Mouse (Mus musculus) CH12.LX (cell line): ENCODE results near the gene Lhpp. TPM values are rescaled to one million over a fixed set of nuclear protein-coding genes. Genes with fewer than 3 reads are reported as not detected.

Experiments
- DNase-seq: peaks from one replicate; pipeline ENCODE4 v3.0.0-alpha.2; 2013; ENCODE audit errors: extremely low read depth
- H3K27ac ChIP-seq: 2 replicates; pipeline ENCODE4 v1.5.1; 2012; ENCODE audit warnings: low read depth, mild to moderate bottlenecking, control low read depth, moderate library complexity; ENCODE audit not compliant: insufficient read depth
- H3K27me3 ChIP-seq: replicated peaks from 2 replicates; pipeline ENCODE3; 2012; ENCODE audit warnings: inconsistent platforms
- H3K36me3 ChIP-seq, 2 experiments: replicated peaks in 1 of 2; 2 replicates each; pipeline versions ENCODE3 to v1.6.1; 2012; ENCODE audit warnings: inconsistent platforms in 1 of 2, low read length in 1 of 2, mild to moderate bottlenecking in 1 of 2, mixed read lengths in 1 of 2, moderate library complexity in 1 of 2; ENCODE audit not compliant: control insufficient read depth in 1 of 2, insufficient read depth in 1 of 2
- H3K4me1 ChIP-seq, 2 experiments: 2 replicates each; pipeline ENCODE4 v1.6.1; 2012; ENCODE audit warnings: inconsistent platforms in 1 of 2, moderate library complexity in 1 of 2; ENCODE audit not compliant: insufficient read depth in 2 of 2, control insufficient read depth in 1 of 2
- H3K4me2 ChIP-seq: 2 replicates; pipeline ENCODE4 v1.6.1; 2012; ENCODE audit warnings: low read depth, mild to moderate bottlenecking, control low read depth; ENCODE audit not compliant: poor library complexity, insufficient read depth, severe bottlenecking
- H3K4me3 ChIP-seq, 3 experiments: fragments of 150-350 bp in 1 of 3; sonication (generic) in 1 of 3; replicated peaks in 1 of 3; 2 replicates each; pipeline versions ENCODE3 to v1.5.1; 2011 to 2012; ENCODE audit warnings: low read depth in 2 of 3, low read length in 2 of 3, mild to moderate bottlenecking in 2 of 3, moderate library complexity in 2 of 3, control low read depth in 1 of 3, improper control_type of control experiment in 1 of 3, inconsistent platforms in 1 of 3, mixed read lengths in 1 of 3; ENCODE audit not compliant: poor library complexity in 1 of 3
- H3K79me2 ChIP-seq: replicated peaks from 2 replicates; pipeline ENCODE4 v1.6.1; 2012; ENCODE audit warnings: mild to moderate bottlenecking, moderate library complexity; ENCODE audit not compliant: control insufficient read depth, poor library complexity, insufficient read depth, severe bottlenecking; ENCODE audit errors: extremely low read depth
- H3K9ac ChIP-seq: 2 replicates; pipeline ENCODE4 v1.6.1; 2012; ENCODE audit warnings: low read depth, mild to moderate bottlenecking, control low read depth, moderate library complexity; ENCODE audit not compliant: insufficient read depth
- H3K9me3 ChIP-seq: replicated peaks from 2 replicates; pipeline ENCODE3; 2012; ENCODE audit warnings: low read length, inconsistent platforms, mixed read lengths
- BHLHE40 ChIP-seq: IDR thresholded peaks from 2 replicates; pipeline ENCODE4 v1.6.1; 2011; ENCODE audit warnings: mild to moderate bottlenecking, low read depth, low read length, improper control_type of control experiment
- CHD1 ChIP-seq: IDR thresholded peaks from 2 replicates; pipeline ENCODE4 v1.6.1; 2012; ENCODE audit warnings: low read depth, low read length, improper control_type of control experiment, inconsistent platforms
- CHD2 ChIP-seq: IDR thresholded peaks from 2 replicates; pipeline ENCODE4 v1.6.1; 2011; ENCODE audit warnings: low read length, improper control_type of control experiment
- CTCF ChIP-seq, 2 experiments: IDR thresholded peaks in 1 of 2; conservative IDR thresholded peaks in 1 of 2; 2 replicates each; pipeline ENCODE4 v1.5.1; 2011 to 2012; ENCODE audit warnings: low read depth in 2 of 2, low read length in 2 of 2, improper control_type of control experiment in 1 of 2, inconsistent platforms in 1 of 2, mild to moderate bottlenecking in 1 of 2, moderate library complexity in 1 of 2
- E2F4 ChIP-seq: IDR thresholded peaks from 2 replicates; pipeline ENCODE4 v1.6.1; 2011; ENCODE audit warnings: low read depth, low read length, improper control_type of control experiment; ENCODE audit not compliant: insufficient replicate concordance
- ELF1 ChIP-seq: IDR thresholded peaks from 2 replicates; pipeline ENCODE4 v1.6.1; 2014; ENCODE audit warnings: low read depth, mild to moderate bottlenecking, inconsistent platforms, low read length, improper control_type of control experiment
- EP300 ChIP-seq: IDR thresholded peaks from 2 replicates; pipeline ENCODE4 v1.6.1; 2011; ENCODE audit warnings: low read length, improper control_type of control experiment
- ETS1 ChIP-seq: conservative IDR thresholded peaks from 2 replicates; pipeline ENCODE4 v1.6.1; 2012; ENCODE audit warnings: low read depth, mild to moderate bottlenecking, inconsistent platforms, low read length, improper control_type of control experiment, moderate library complexity
- GABPA ChIP-seq: IDR thresholded peaks from 2 replicates; pipeline ENCODE4 v1.6.1; 2012; ENCODE audit warnings: low read depth, low read length, improper control_type of control experiment, inconsistent platforms; ENCODE audit not compliant: insufficient replicate concordance
- HCFC1 ChIP-seq: IDR thresholded peaks from 2 replicates; pipeline ENCODE4 v1.6.1; 2012; ENCODE audit warnings: low read depth, mild to moderate bottlenecking, inconsistent platforms, low read length, improper control_type of control experiment
- IRF4 ChIP-seq: IDR thresholded peaks from 2 replicates; pipeline ENCODE4 v1.6.1; 2014; ENCODE audit warnings: low read depth, mild to moderate bottlenecking, inconsistent platforms, low read length, improper control_type of control experiment
- JUN ChIP-seq: IDR thresholded peaks from 2 replicates; pipeline ENCODE4 v1.6.1; 2011; ENCODE audit warnings: low read depth, mild to moderate bottlenecking, low read length, improper control_type of control experiment, moderate library complexity; ENCODE audit not compliant: insufficient read depth
- JUND ChIP-seq: conservative IDR thresholded peaks from 2 replicates; pipeline ENCODE4 v1.6.1; 2011; ENCODE audit warnings: low read depth, low read length, improper control_type of control experiment
- KAT2A ChIP-seq: IDR thresholded peaks from 2 replicates; pipeline ENCODE4 v1.6.1; 2012; ENCODE audit warnings: low read length, improper control_type of control experiment, inconsistent platforms; ENCODE audit not compliant: insufficient replicate concordance
- MAFK ChIP-seq: IDR thresholded peaks from 2 replicates; pipeline ENCODE4 v1.6.1; 2011; ENCODE audit warnings: low read length, improper control_type of control experiment; ENCODE audit not compliant: insufficient replicate concordance
- MAX ChIP-seq: IDR thresholded peaks from 2 replicates; pipeline ENCODE4 v1.6.1; 2011; ENCODE audit warnings: low read length, improper control_type of control experiment
- MAZ ChIP-seq: IDR thresholded peaks from 2 replicates; pipeline ENCODE4 v1.6.1; 2012; ENCODE audit warnings: low read depth, mild to moderate bottlenecking, inconsistent platforms, low read length, improper control_type of control experiment, moderate library complexity
- MEF2A ChIP-seq: IDR thresholded peaks from 2 replicates; pipeline ENCODE4 v1.6.1; 2014; ENCODE audit warnings: low read depth, mild to moderate bottlenecking, inconsistent platforms, low read length, improper control_type of control experiment, borderline replicate concordance
- MXI1 ChIP-seq: IDR thresholded peaks from 2 replicates; pipeline ENCODE4 v1.6.1; 2011; ENCODE audit warnings: mild to moderate bottlenecking, low read depth, low read length, improper control_type of control experiment
- MYC ChIP-seq: IDR thresholded peaks from 2 replicates; pipeline ENCODE4 v1.6.1; 2011; ENCODE audit warnings: low read depth, mild to moderate bottlenecking, improper control_type of control experiment, low read length
- NELFE ChIP-seq: IDR thresholded peaks from 2 replicates; pipeline ENCODE4 v1.6.1; 2011; ENCODE audit warnings: low read depth, low read length, improper control_type of control experiment
- NRF1 ChIP-seq: IDR thresholded peaks from 2 replicates; pipeline ENCODE4 v1.6.1; 2014; ENCODE audit warnings: low read depth, mild to moderate bottlenecking, inconsistent platforms, low read length, improper control_type of control experiment, moderate library complexity
- POLR2A ChIP-seq: IDR thresholded peaks from 2 replicates; pipeline ENCODE4 v1.6.1; 2011; ENCODE audit warnings: low read depth, mild to moderate bottlenecking, improper control_type of control experiment, low read length
- POLR2AphosphoS2 ChIP-seq: IDR thresholded peaks from 2 replicates; pipeline ENCODE4 v1.6.1; 2011; ENCODE audit warnings: low read depth, low read length, improper control_type of control experiment
- RAD21 ChIP-seq: IDR thresholded peaks from 2 replicates; pipeline ENCODE4 v1.6.1; 2011; ENCODE audit warnings: low read depth, mild to moderate bottlenecking, low read length, improper control_type of control experiment, moderate library complexity
- RCOR1 ChIP-seq: conservative IDR thresholded peaks from 2 replicates; pipeline ENCODE4 v1.6.1; 2012; ENCODE audit warnings: low read depth, mild to moderate bottlenecking, inconsistent platforms, low read length, improper control_type of control experiment
- SIN3A ChIP-seq: IDR thresholded peaks from 2 replicates; pipeline ENCODE4 v1.6.1; 2012; ENCODE audit warnings: low read length, improper control_type of control experiment, inconsistent platforms
- SMC3 ChIP-seq: IDR thresholded peaks from 2 replicates; pipeline ENCODE4 v1.6.1; 2011; ENCODE audit warnings: low read depth, low read length, improper control_type of control experiment
- TBP ChIP-seq: conservative IDR thresholded peaks from 2 replicates; pipeline ENCODE4 v1.6.1; 2011; ENCODE audit warnings: low read depth, low read length, improper control_type of control experiment
- TCF12 ChIP-seq: IDR thresholded peaks from 2 replicates; pipeline ENCODE4 v1.6.1; 2014; ENCODE audit warnings: low read depth, mild to moderate bottlenecking, inconsistent platforms, low read length, improper control_type of control experiment
- UBTF ChIP-seq: IDR thresholded peaks from 2 replicates; pipeline ENCODE4 v1.6.1; 2012; ENCODE audit warnings: low read depth, mild to moderate bottlenecking, inconsistent platforms, low read length, improper control_type of control experiment, moderate library complexity
- USF1 ChIP-seq: IDR thresholded peaks from 2 replicates; pipeline ENCODE4 v1.6.1; 2014; ENCODE audit warnings: low read depth, mild to moderate bottlenecking, inconsistent platforms, low read length, improper control_type of control experiment
- USF2 ChIP-seq: conservative IDR thresholded peaks from 2 replicates; pipeline ENCODE4 v1.6.1; 2011; ENCODE audit warnings: low read depth, low read length, improper control_type of control experiment
- ZC3H11A ChIP-seq: IDR thresholded peaks from 2 replicates; pipeline ENCODE4 v1.6.1; 2012; ENCODE audit warnings: low read depth, mild to moderate bottlenecking, inconsistent platforms, low read length, improper control_type of control experiment
- ZKSCAN1 ChIP-seq: IDR thresholded peaks from 2 replicates; pipeline ENCODE4 v1.6.1; 2012; ENCODE audit warnings: low read depth, inconsistent platforms, low read length, improper control_type of control experiment, borderline replicate concordance
- ZMIZ1 ChIP-seq: IDR thresholded peaks from 2 replicates; pipeline ENCODE4 v1.6.1; 2012; ENCODE audit warnings: low read depth, mild to moderate bottlenecking, inconsistent platforms, low read length, improper control_type of control experiment
- ZNF384 ChIP-seq: IDR thresholded peaks from 2 replicates; pipeline ENCODE4 v1.6.1; 2012; ENCODE audit warnings: low read depth, low read length, improper control_type of control experiment, inconsistent platforms
- dilution Hi-C: fragments of 300-500 bp; cut with MboI; formaldehyde crosslinking; loops from 2 replicates; pipeline ENCODE4 v1.14.3; 2020; ENCODE audit warnings: low sequenced_read_pairs; ENCODE audit not compliant: extremely low pct_unique_long_range_greater_than_20kb, extremely low pct_ligation_motif_present
- in situ Hi-C: fragments of 300-500 bp; cut with MboI; formaldehyde crosslinking; loops from 3 replicates; pipeline ENCODE4 v1.14.3; 2019; ENCODE audit warnings: low sequenced_read_pairs, low pct_ligation_motif_present, low pct_unique_long_range_greater_than_20kb, mixed read lengths
- polyA plus RNA-seq: library from polyadenylated mRNA; unstranded; fragments of >175 nt; gene quantifications from 2 replicates; pipeline ENCODE4 v1.2.1, GENCODE M21; 2012; ENCODE audit warnings: low read depth; ENCODE audit not compliant: insufficient read length
- total RNA-seq, 2 experiments: library from RNA; depleted of rRNA; stranded (reverse); fragments of 300-350 nt in 1 of 2; fragments of >200 nt in 1 of 2; gene quantifications; 2 replicates each; pipeline ENCODE4 v1.2.3; 2012 to 2014

Gene Lhpp
- total and polyA plus RNA-seq, 3 experiments = 7.8 to 15.4 (median 14.6) TPM

- TF ChIP-seq SIN3A (peak; percentile 47; the same call in 1 of the 2 replicates), EP300 (no peak; the same call in 1 of the 2 replicates)
Measured at GRCm38 (mm10) chr7:132575623-132576022, 34.8 kb upstream of the Lhpp start (continued).

GRCm38 (mm10) chr7:132576116-132576650, 34.3 kb upstream of the Lhpp start, which contains the start of gene Oat:
Gene Oat (minus strand): TSS chr7:132576398.
- peak; percentile 97 for DNase-seq
- no peaks in the 10 kb centered on the region for H3K9me3 ChIP-seq
- dilution Hi-C loops (no loop called here), in situ Hi-C loops (no loop called here)
- peaks cover 3 to 41% of the 10 kb centered on the region in 2 experiments; a peak in 3 of 4 replicates for H3K4me1 ChIP-seq
- H3K79me2 ChIP-seq = peaks cover 24% of the 10 kb centered on the region
- no peaks in the 10 kb centered on the region for H3K36me3 ChIP-seq
- peak within 1 kb of the TSS; percentile 74 for H3K9ac ChIP-seq
- peak within 1 kb of the TSS; percentile 66 to 93 (median 71) for H3K4me3 ChIP-seq
- peak within 1 kb of the TSS; percentile 80 for H3K27ac ChIP-seq
- H3K27me3 ChIP-seq = peaks cover 24% of the 10 kb centered on the region
- H3K4me2 ChIP-seq = peak within 1 kb of the TSS; percentile 82
- TF ChIP-seq POLR2AphosphoS2 (peak; percentile 94), ELF1 (no peak), TCF12 (peak; percentile 84), USF2 (peak; percentile 12; the same call in 1 of the 2 replicates), SIN3A (peak; percentile 81), ZMIZ1 (peak; percentile 98), GABPA (no peak), BHLHE40 (no peak; the same call in 1 of the 2 replicates), ZNF384 (no peak), MAFK (no peak), POLR2A (peak; percentile 100), IRF4 (no peak), NRF1 (peak; percentile 50), CTCF (conservative IDR thresholded peaks at IDR 0.05 in 1 of 2, IDR thresholded peaks at IDR 0.05 in 1 of 2; ENCODE audit: low read depth in 2 of 2, low read length in 2 of 2) (no peak), UBTF (peak; percentile 61; the same call in 1 of the 2 replicates), ZC3H11A (no peak), EP300 (no peak; the same call in 1 of the 2 replicates), KAT2A (no peak), MAZ (no peak), E2F4 (no peak; the same call in 1 of the 2 replicates), HCFC1 (no peak; the same call in 1 of the 2 replicates), TBP (peak; percentile 93), MEF2A (no peak), NELFE (peak; percentile 99), RAD21 (no peak), MYC (no peak), ZKSCAN1 (no peak), JUND (no peak), JUN (no peak), ETS1 (no peak), SMC3 (no peak), MXI1 (peak; percentile 56; the same call in 1 of the 2 replicates), CHD1 (no peak), CHD2 (peak; percentile 25), USF1 (no peak), MAX (peak; percentile 58; the same call in 1 of the 2 replicates), RCOR1 (no peak)
